Mouse (Mus musculus): Measurements from ENCODE around the gene Itga2. TPM values are rescaled to one million over a fixed set of nuclear protein-coding genes. Genes with fewer than 3 reads are reported as not detected.

Gene Itga2
- polyA plus RNA-seq, 1 experiment, result 0.34 TPM

- Histone ChIP-seq H3K36me3 (replicated peaks; ENCODE audit: low read length) (peaks cover 67% of the 10 kb centered on the region), H3K27me3 (replicated peaks) (no peaks in the 10 kb centered on the region), H3K4me3 (replicated peaks) (no peak overlapping the region), H3K4me1 (no peaks in the 10 kb centered on the region), H3K9me3 (no peaks in the 10 kb centered on the region)
- TF ChIP-seq GATA1 (IDR thresholded peaks at IDR 0.05; ENCODE audit: borderline replicate concordance, low read length), result no peak
- no peak for TF ChIP-seq FLI1 (IDR thresholded peaks at IDR 0.05; ENCODE audit: low read length)
These were observed 77.9 kb downstream of the Itga2 start for GRCm38 (mm10) chr13:114854023-114854422.

GRCm38 (mm10) chr13:114853152-114853551 lies 78.7 kb downstream of the Itga2 start:
- no peak overlapping the region for H3K4me3 ChIP-seq (replicated peaks)
- no peak for TF ChIP-seq FLI1 (IDR thresholded peaks at IDR 0.05; ENCODE audit: low read length)
- no peak for TF ChIP-seq GATA1 (IDR thresholded peaks at IDR 0.05; ENCODE audit: borderline replicate concordance, low read length)
- no peaks in the 10 kb centered on the region for H3K27me3 ChIP-seq (replicated peaks)

GRCm38 (mm10) chr13:114852264-114853111 lies 79.4 kb downstream of the Itga2 start:
- Histone ChIP-seq H3K27me3 (replicated peaks) (no peaks in the 10 kb centered on the region), H3K4me1 (no peaks in the 10 kb centered on the region)
- TF ChIP-seq FLI1 (IDR thresholded peaks at IDR 0.05; ENCODE audit: low read length), result no peak
- TF ChIP-seq GATA1 (IDR thresholded peaks at IDR 0.05; ENCODE audit: borderline replicate concordance, low read length), result no peak

More at GRCm38 (mm10) chr13:114853152-114853551, 78.7 kb downstream of the Itga2 start:
- Histone ChIP-seq H3K4me1 (no peaks in the 10 kb centered on the region), H3K36me3 (replicated peaks; ENCODE audit: low read length) (peaks cover 68% of the 10 kb centered on the region), H3K9me3 (no peaks in the 10 kb centered on the region)

GRCm38 (mm10) chr13:114848945-114849344 lies 83.0 kb downstream of the Itga2 start:
- H3K4me1 ChIP-seq, result peaks cover 16% of the 10 kb centered on the region
- no peaks in the 10 kb centered on the region for H3K27me3 ChIP-seq (replicated peaks)

More at GRCm38 (mm10) chr13:114852264-114853111, 79.4 kb downstream of the Itga2 start:
- peaks cover 69% of the 10 kb centered on the region for H3K36me3 ChIP-seq (replicated peaks; ENCODE audit: low read length)
- no peak overlapping the region for H3K4me3 ChIP-seq (replicated peaks)
- H3K9me3 ChIP-seq, result no peaks in the 10 kb centered on the region

GRCm38 (mm10) chr13:114845804-114846203 lies 86.1 kb downstream of the Itga2 start:
- H3K4me1 ChIP-seq, result peaks cover 16% of the 10 kb centered on the region
- H3K27me3 ChIP-seq (replicated peaks), result no peaks in the 10 kb centered on the region
- no peaks in the 10 kb centered on the region for H3K9me3 ChIP-seq
- peaks cover 78% of the 10 kb centered on the region for H3K36me3 ChIP-seq (replicated peaks; ENCODE audit: low read length)
- TF ChIP-seq FLI1 (IDR thresholded peaks at IDR 0.05; ENCODE audit: low read length) (no peak), GATA1 (IDR thresholded peaks at IDR 0.05; ENCODE audit: borderline replicate concordance, low read length) (no peak)
- peak overlapping the region; percentile 10 for H3K4me3 ChIP-seq (replicated peaks)

More at GRCm38 (mm10) chr13:114848945-114849344, 83.0 kb downstream of the Itga2 start:
- no peak overlapping the region for H3K4me3 ChIP-seq (replicated peaks)
- peaks cover 70% of the 10 kb centered on the region for H3K36me3 ChIP-seq (replicated peaks; ENCODE audit: low read length)
- H3K9me3 ChIP-seq, result no peaks in the 10 kb centered on the region
- TF ChIP-seq GATA1 (IDR thresholded peaks at IDR 0.05; ENCODE audit: borderline replicate concordance, low read length) (no peak), FLI1 (IDR thresholded peaks at IDR 0.05; ENCODE audit: low read length) (no peak)

- Histone ChIP-seq H3K27me3 (replicated peaks) (no peaks in the 10 kb centered on the region), H3K4me3 (replicated peaks) (no peak overlapping the region), H3K9me3 (no peaks in the 10 kb centered on the region), H3K36me3 (replicated peaks; ENCODE audit: low read length) (peaks cover 87% of the 10 kb centered on the region), H3K4me1 (peaks cover 16% of the 10 kb centered on the region)
- TF ChIP-seq GATA1 (IDR thresholded peaks at IDR 0.05; ENCODE audit: borderline replicate concordance, low read length), result no peak
- TF ChIP-seq FLI1 (IDR thresholded peaks at IDR 0.05; ENCODE audit: low read length), result no peak
These were observed 88.6 kb downstream of the Itga2 start for GRCm38 (mm10) chr13:114843318-114843717.

- Histone ChIP-seq H3K27me3 (replicated peaks) (no peaks in the 10 kb centered on the region), H3K4me1 (peaks cover 6% of the 10 kb centered on the region), H3K9me3 (no peaks in the 10 kb centered on the region), H3K36me3 (replicated peaks; ENCODE audit: low read length) (peaks cover 86% of the 10 kb centered on the region), H3K4me3 (replicated peaks) (no peak overlapping the region)
- TF ChIP-seq GATA1 (IDR thresholded peaks at IDR 0.05; ENCODE audit: borderline replicate concordance, low read length) (no peak), FLI1 (IDR thresholded peaks at IDR 0.05; ENCODE audit: low read length) (no peak)
These were observed 91.4 kb downstream of the Itga2 start for GRCm38 (mm10) chr13:114840545-114840944.

GRCm38 (mm10) chr13:114839098-114839497 lies 92.8 kb downstream of the Itga2 start:
- H3K9me3 ChIP-seq, result no peaks in the 10 kb centered on the region
- peaks cover 9% of the 10 kb centered on the region for H3K4me1 ChIP-seq
- TF ChIP-seq GATA1 (IDR thresholded peaks at IDR 0.05; ENCODE audit: borderline replicate concordance, low read length) (no peak), FLI1 (IDR thresholded peaks at IDR 0.05; ENCODE audit: low read length) (no peak)
- H3K27me3 ChIP-seq (replicated peaks), result no peaks in the 10 kb centered on the region
- H3K4me3 ChIP-seq (replicated peaks), result no peak overlapping the region
- peaks cover 87% of the 10 kb centered on the region for H3K36me3 ChIP-seq (replicated peaks; ENCODE audit: low read length)

- TF ChIP-seq FLI1 (IDR thresholded peaks at IDR 0.05; ENCODE audit: low read length) (no peak), GATA1 (IDR thresholded peaks at IDR 0.05; ENCODE audit: borderline replicate concordance, low read length) (no peak)
- Histone ChIP-seq H3K9me3 (no peaks in the 10 kb centered on the region), H3K36me3 (replicated peaks; ENCODE audit: low read length) (peaks cover 88% of the 10 kb centered on the region), H3K4me3 (replicated peaks) (no peak overlapping the region), H3K4me1 (peaks cover 14% of the 10 kb centered on the region), H3K27me3 (replicated peaks) (no peaks in the 10 kb centered on the region)
These were observed 93.3 kb downstream of the Itga2 start for GRCm38 (mm10) chr13:114838535-114838990.

- TF ChIP-seq GATA1 (IDR thresholded peaks at IDR 0.05; ENCODE audit: borderline replicate concordance, low read length), result no peak
- no peak for TF ChIP-seq FLI1 (IDR thresholded peaks at IDR 0.05; ENCODE audit: low read length)
- H3K27me3 ChIP-seq (replicated peaks), result no peaks in the 10 kb centered on the region
- H3K4me1 ChIP-seq, result peaks cover 26% of the 10 kb centered on the region
- no peak overlapping the region for H3K4me3 ChIP-seq (replicated peaks)
- peaks cover 82% of the 10 kb centered on the region for H3K36me3 ChIP-seq (replicated peaks; ENCODE audit: low read length)
- H3K9me3 ChIP-seq, result no peaks in the 10 kb centered on the region
These were observed 94.8 kb downstream of the Itga2 start for GRCm38 (mm10) chr13:114837061-114837460.
